In the genomic region with DNA sequence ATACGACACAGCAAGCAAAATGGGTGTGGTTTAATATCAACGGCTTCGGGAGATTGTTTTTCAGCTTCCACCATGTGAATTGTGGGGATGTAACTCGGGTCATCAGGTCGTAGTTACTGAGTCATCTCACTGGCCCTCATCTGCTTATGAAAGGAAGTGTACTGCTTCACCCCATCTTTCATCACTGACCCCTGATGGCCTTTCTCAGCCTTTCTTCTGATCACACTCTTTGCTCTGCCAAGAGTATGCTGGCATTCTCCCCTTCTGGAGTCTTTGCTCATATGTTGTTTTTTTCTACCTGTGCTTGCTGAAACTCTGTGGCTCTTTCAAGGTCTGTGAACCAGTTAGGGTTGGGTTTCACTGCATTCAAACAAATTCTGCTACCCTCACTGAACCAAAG, we compare ENCODE assay signal across 21 mouse cellular contexts. TPM values are rescaled to one million over a fixed set of nuclear protein-coding genes. Genes with fewer than 3 reads are reported as not detected.
"Had no signal": no experiment of that assay in that cellular context is flagged by ENCODE, and none has a peak within 500 bp of the region (broad histone marks: within the 10 kb centered on the region; RNA-seq: fewer than 3 reads in every experiment).

No protein-coding gene starts in this region.

- H3K4me3 ChIP-seq: kidney, embryonic 15.5 days; left cerebral cortex, adult 2 months; limb, embryonic 12.5 days; limb, embryonic 15.5 days; liver, embryonic 12.5 days; liver, embryonic 15.5 days; neural tube, embryonic 12.5 days; neural tube, embryonic 15.5 days had no signal

- H3K9me3 ChIP-seq: kidney, embryonic 15.5 days; limb, embryonic 12.5 days; limb, embryonic 15.5 days; liver, embryonic 12.5 days; liver, embryonic 15.5 days; neural tube, embryonic 12.5 days; neural tube, embryonic 15.5 days had no signal

- H3K36me3 ChIP-seq: kidney, embryonic 15.5 days; limb, embryonic 12.5 days; limb, embryonic 15.5 days; liver, embryonic 12.5 days; liver, embryonic 15.5 days; neural tube, embryonic 12.5 days; neural tube, embryonic 15.5 days had no signal

- DNase-seq: kidney, postnatal 10 days; kidney, postnatal 36 days; layer of hippocampus, postnatal 36 days; lung, adult 2 months; lung, postnatal 14 days; lung, postnatal 4 days; midbrain, embryonic 14.5 days; thymus, adult 18-20 months; thymus, postnatal 36 days had no signal

- H3K4me1 ChIP-seq: kidney, embryonic 15.5 days; limb, embryonic 12.5 days; limb, embryonic 15.5 days; liver, embryonic 12.5 days; liver, embryonic 15.5 days; neural tube, embryonic 12.5 days had no signal

- H3K4me2 ChIP-seq: kidney, embryonic 15.5 days; limb, embryonic 12.5 days; limb, embryonic 15.5 days; liver, embryonic 12.5 days; liver, embryonic 15.5 days; midbrain, embryonic 11.5 days; neural tube, embryonic 12.5 days; neural tube, embryonic 15.5 days had no signal

- H3K27ac ChIP-seq: kidney, embryonic 15.5 days; left cerebral cortex, adult 2 months; limb, embryonic 12.5 days; limb, embryonic 15.5 days; liver, embryonic 12.5 days; liver, embryonic 15.5 days; neural tube, embryonic 12.5 days; neural tube, embryonic 15.5 days had no signal

- H3K9ac ChIP-seq: kidney, embryonic 15.5 days; limb, embryonic 12.5 days; limb, embryonic 15.5 days; liver, embryonic 12.5 days; liver, embryonic 15.5 days; neural tube, embryonic 12.5 days; neural tube, embryonic 15.5 days had no signal

- ATAC-seq: liver, embryonic 12.5 days had no signal

- H3K27me3 ChIP-seq: kidney, embryonic 15.5 days; limb, embryonic 15.5 days; liver, embryonic 12.5 days; liver, embryonic 15.5 days; neural tube, embryonic 12.5 days; neural tube, embryonic 15.5 days had no signal

RNA-seq across cellular contexts. Expression of gene Tgm3, which starts 50.6 kb away (rescaled TPM):
- total RNA-seq: megakaryocyte-erythroid progenitor cell, adult 5-6 weeks had no signal
- polyA plus RNA-seq: kidney, embryonic 15.5 days; limb, embryonic 12.5 days; liver, embryonic 12.5 days; liver, embryonic 15.5 days; lung, embryonic 16.5 days; midbrain, embryonic 11.5 days; midbrain, embryonic 14.5 days; neural tube, embryonic 12.5 days; neural tube, embryonic 15.5 days; small intestine, adult 2 months had no signal
